Mouse (Mus musculus): ENCODE data around the gene Zfp592.

Zfp592 gene

DNA sequence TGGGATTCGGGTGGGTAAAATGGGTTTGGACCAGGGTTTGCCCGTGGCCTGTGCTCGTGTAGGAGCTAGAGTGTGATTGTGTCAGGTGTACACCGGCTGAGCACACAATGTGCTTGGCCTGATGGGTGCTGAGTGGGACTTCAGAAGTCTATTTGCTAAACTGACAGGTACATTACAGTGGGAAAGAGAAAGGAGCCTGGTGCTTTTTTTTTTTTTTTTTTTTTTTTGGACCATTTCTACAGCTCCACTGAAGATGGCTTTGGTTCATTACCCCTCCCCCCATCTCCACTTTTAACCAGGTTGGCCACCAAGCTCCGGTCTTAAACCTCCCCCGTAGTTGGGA, 1.2 kb downstream of the Zfp592 start:
- no peak for DNase-seq

DNA sequence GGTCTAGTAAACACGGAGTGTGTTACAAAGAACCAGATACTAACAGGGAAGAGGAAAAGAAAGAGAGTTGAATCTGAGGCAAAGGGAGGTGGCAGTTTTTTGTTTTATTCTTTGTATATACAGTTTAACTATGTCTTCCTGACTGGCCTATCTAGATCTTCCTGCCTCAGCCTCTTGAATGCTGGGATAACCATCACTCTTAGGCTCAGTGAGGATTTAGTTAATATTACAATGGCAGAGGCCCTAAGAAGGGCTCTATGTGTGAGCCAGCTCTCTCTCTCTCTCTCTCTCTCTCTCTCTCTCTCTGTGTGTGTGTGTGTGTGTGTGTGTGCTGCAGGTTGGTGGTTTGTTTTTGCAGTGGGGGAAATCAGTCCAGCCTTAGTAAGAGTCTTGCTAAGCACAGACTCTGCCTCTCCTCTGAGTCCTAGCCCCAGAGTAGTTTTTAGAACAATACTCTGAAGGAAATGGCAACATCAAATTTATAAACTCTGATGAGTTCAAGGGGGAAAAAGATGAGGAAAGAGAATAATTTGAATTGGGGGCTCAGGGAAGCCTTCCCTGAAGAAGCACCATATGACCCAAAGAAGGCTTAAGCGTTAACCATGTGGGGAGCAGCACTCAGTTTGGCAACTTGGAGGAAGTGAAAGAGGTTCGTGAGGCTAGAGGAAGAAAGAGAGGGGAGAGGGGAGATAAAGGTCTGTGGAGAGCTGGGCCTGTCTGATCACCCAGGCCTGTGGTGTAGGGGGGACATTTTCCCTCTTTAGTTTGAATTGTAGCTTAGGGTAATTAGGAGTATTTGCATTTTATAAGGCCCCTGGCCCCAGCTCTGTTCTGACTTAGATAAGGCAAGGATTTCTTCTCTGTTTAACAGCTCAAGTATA, 2.0 kb downstream of the Zfp592 start:
- DNase-seq: no peak

DNA sequence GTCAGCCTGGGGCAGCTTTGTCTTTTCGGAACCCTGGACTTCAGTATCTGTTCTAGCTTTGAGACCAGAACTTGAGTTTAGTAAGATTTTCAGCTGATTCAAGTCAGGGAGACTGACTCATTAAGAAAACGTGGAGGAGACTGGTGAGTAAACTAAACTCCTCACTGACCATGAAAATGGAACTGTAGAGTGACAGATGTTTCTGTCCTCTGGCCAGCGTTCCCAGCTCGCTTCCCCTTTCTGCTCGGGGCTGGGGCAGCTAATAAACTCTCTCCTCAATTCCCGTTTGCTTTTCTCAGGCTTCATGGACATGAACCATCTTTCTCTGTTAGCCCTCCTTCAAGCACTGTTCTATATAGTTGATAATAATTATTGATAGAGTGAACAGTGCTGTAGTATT, 4.3 kb downstream of the Zfp592 start:
- DNase-seq: no peak

DNA sequence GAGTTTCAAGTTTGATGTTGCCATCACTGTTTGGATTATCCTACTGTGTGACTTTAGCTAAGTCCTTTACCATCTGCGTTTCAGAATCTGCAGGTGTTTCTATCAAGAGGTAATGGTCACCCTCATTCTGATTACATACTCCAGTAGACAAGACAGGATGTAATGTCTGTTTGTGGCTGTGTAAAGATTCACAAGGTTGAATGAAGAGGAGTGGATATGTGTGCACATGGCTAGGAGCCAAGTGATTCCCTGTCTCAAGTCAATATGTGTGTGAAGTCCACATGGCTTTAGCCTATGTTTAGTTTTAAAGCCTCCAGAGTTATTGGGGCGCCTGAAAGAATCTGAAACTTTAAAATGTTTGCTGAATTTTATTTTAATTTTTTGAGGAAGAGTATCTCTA, 6.1 kb downstream of the Zfp592 start:
- DNase-seq: no peak

DNA sequence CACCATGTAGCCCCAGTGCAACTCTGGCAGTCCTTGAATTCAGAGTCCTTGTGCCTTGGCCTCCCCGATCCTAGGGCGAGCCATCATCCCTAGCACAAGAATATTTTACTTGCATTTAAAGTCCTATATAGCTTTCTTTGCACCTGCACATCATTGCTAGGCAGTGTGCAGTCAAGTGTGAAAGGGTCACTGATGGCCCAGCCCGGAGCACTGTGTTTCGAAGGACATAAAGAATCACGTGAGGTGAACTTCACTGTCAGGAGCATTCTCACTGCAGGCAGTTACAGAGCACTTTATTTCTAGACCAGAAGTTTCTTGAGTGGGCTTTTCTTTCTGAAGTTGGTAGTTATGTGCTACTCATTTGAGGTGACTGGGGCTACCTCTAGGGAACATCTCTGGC, 8.4 kb downstream of the Zfp592 start:
- no peak for DNase-seq

DNA sequence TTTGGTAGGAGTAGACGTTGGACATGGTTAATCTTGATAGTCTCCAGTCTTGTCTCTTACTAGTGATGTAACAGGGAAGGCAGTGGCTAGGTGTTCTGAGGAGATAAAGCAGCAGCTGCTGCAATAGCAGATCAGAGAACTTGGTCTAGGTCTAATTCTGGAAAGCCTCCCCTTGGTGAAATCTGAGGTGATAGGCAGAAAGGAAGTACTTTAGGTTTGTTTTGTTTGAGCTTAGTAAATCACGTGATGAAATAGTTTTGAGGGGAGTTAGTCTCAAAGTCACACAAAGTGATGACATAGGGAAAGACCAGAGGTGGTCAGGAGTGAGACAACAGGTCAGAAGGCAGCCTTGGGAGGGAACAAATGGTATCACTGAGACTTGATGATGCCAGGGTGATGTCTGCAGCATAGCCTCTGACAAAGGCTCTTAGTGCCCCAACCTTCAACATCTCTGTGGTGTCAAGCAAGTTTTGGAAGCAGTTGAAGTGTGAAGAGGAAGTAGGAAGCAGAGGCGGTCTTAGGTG, 11.1 kb downstream of the Zfp592 start:
- DNase-seq: no peak

DNA sequence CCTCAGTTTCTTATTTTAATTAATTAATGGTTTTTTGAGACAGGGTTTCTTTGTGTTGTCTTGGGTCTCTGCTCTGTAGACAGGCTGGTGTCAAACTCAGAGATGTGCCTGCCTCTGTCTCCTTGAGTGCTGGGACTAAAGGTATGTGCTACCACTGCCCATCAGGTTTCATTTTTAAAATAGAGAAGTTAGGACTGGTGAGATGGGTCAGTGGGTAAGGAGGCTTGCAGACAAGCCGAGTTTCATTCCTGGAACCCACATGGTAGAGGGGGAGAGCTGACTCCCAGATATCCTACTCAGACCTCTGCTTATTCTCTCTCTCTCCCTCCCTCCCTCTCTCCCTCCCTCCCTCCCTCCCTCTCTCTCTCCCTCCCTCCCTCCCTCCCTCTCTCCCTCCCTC, 12.5 kb downstream of the Zfp592 start:
- no peak for DNase-seq

DNA sequence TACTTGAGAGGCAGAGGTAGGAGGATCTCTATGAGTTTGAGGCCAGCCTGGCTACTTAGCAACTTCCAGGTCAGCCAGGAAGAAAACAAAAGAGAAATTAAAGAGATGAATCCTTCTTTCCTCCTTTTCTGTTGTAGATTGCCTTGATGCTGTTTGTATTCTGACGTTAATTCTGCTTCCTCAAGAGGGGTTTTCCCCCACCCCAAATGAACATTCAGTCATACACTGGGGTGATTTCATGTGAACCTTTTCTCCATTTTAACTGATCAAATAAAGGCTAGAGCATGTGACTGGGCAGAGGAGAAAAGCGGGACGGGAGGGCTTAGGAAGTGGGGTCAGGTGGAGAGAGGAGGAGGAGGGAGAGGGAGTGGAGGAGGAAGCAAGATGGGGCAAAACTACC, 14.8 kb downstream of the Zfp592 start:
- DNase-seq: no peak

DNA sequence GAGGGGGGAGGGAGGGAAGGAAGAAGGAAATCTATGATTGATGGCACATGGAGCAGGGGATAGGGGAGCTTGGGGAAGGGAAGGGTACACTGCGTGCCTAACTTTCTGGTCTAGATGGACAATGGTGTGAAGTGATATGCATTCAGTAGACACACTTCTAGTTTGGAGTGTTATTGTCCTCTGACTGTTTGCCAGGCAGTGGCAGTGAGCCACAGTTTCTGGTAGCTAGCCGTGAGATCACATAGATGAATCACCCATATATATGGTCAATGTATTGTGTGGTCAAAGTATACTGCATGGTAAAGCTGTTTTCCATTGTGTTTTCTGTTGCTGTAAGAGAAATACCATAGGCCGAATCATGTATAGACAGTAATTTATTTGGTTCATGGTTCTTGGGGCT, 18.1 kb downstream of the Zfp592 start:
- no peak for DNase-seq

DNA sequence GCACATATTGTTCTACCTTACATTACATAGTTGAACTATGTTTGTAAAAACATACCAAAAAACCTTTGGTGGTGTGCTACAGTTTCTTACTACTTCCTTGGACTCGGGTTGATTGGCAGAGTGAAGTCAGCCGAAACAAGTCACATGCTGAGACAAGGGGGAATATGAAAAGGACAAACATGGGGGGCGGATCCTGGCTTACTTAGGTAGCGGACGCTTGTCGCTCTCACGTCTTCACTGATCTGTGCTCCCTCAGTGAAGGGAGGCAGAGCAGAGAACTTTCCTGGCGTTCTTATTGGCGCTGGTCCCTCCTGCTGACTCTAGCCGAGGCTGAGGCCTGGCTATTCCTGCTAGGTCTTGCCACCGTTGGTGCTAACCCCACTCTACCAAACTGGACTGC, 26.8 kb downstream of the Zfp592 start:
- DNase-seq: no peak

DNA sequence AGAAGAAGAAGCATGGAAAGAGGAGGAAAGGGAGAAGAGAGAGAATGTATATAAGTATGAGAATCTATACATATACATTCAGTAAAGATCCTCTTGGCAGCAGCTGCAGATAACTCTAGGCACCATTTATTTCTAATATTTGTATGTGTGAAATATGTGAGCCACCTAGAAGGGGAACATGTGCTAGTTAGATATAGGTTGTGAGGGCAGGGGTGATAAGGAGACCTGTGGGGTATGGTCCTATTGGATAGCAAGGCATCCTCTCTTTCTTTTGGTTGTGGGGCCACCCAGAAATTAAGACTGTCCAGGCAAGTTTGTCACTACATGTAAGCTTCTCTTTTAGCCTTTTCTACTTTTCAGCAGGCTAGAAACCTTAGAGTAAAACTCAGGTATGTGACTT, 29.2 kb downstream of the Zfp592 start:
- no peak for DNase-seq

DNA sequence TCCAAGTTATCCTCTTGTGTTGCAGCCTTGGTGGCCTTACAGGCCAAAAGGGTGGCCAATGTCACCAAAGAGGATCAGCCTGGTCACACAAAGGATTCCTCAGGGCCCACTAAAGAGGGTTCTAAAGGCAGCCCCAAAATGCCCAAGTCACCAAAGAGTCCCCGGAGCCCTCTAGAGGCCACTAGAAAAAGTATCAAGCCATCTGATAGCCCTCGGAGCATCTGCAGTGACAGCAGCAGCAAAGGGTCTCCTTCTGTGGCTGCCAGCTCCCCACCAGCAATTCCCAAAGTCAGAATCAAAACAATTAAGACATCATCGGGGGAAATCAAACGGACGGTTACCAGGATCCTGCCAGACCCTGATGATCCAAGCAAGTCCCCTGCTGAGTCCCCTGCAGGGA, 30.6 kb downstream of the Zfp592 start:
- DNase-seq: no peak

DNA sequence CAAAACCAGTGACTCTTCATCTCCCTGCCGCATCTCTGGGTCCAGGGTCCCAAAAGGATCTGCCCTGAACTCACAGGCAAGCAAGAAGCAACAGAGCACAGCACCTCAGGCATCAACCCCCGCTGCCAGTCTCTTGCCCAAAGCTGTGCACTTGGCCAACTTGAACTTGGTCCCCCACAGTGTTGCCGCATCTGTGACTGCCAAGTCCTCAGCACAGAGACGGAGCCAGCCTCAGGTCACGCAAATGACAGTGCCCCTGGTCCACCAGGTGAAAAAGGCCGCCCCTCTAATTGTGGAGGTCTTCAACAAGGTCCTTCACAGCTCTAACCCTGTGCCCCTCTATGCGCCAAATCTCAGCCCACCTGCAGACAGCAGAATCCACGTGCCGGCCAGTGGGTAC, 31.2 kb downstream of the Zfp592 start:
- no peak for DNase-seq

DNA sequence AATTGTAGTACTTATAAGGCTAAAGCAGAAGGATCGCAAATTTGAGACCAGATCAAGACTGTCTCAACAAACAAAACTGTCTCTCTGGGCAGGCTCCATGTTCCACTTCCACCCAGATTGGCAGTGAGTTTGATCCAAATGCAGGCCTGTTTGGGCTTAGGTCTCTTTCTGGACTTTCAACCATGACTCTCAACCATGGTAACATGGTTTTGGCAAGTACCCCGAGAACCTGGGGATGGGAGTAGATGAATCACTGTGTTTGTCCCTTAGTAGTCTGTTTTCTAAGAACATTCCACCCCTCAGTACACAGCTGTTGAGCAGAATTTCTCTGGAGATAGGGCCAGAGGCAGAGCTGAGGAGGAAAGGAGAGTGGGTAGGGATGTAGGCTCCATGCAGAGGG, 32.3 kb downstream of the Zfp592 start:
- no peak for DNase-seq

DNA sequence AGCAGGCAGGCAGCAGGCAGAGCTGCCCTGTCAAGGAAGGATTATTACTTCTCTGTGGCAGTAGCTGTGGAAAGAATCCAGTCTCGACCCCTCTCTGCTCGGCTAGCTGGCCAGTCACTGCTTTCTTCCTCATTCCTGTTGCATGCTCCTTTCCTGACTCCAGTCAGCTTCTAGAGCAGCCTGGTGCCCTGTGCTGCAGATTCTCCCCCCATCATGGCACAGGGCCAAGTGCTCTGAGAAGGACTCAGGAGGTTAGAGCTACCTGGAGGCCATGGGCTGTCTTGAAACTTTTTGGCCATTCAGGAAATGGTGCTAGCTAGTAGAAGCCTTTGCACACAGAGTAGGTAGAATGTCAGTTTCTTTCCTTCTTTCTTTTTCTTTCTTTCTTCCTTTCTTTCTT, 46.2 kb downstream of the Zfp592 start:
- DNase-seq: no peak

DNA sequence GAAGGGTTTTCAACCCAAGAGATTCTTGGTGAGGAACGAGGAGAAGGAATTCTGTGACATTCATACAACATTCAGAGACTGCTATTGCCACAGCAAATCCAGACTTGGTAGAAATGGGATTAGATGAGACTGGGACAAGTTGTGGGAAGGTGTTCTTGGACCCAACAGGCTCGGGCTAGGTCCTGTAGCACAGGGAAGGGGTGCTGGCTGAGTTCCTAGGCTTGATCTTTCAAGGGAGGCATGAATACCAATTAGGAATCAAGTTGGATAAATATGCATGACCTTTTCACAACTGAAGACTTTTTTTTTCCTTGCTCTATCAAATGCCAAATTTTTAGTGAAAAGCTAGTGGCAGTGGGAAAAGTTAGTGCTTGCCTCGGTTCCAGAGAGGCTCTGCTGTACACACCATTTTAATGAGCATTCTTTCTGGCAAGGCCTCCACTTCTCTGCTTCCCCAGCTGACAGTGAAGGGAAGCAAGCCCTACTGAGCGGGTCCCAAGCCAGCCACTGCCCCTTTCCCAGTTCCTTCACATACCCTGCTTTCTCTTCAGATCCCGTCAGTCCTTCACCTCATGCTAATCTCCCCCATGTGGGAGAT, 49.6 kb downstream of the Zfp592 start:
- DNase-seq: no peak

DNA sequence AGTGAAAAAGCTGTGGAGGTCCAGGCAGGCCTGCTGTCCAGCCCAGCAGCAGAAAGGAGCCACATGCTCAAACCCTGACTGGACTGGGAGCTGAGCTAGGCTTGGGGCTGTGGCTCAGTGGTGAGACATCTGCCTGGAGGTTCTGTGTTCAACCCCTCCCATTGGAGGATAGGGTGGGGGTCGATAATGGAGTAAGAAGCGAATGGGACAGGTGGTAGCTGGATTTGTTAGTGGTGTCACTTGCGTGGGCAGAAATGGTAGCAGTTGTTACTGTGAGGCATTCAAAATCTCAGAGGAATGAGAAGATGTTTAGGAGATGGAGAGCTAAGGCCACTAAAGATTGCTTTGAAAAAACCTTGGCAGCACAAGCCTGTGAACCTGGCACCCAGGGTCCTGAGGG, 54.4 kb downstream of the Zfp592 start:
- no peak for DNase-seq

DNA sequence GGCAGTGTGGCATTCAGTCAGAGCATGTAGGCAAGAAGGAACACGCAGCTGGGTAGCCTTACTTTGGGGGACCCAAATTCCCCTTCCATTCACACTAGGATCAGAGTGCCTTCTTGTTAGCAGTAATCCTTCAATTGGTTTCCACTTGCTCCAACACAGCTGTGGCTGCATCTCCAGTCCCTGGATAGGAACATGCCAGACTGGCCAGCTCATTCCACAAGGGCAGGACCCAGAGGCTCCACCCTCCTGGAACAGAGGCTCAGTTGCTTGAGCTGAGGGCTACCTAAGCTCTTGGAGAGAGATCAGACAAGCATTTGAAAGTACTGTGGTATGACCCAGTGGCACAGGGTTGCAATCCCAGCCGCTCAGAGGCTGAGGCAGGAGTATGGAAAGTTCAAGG, 55.0 kb downstream of the Zfp592 start:
- no peak for DNase-seq

DNA sequence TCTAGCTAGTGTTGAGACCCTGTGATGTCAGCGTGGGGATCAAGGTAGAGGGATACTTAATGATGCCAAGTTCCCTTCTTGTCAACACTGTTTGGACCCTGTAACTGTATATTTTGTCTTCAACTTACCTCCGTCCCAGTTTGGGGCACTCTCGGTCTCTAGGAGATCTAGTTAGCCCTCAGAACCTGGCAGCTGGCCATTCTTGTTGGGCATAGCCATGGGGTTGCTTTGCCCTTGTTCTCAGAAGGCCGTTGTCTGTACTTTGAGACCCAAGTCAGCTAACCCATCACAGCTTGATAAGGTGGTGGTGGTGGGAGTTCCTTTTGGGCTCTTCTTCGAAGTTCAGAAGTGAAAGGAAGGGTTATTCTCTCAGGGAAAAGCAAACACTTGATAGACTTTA, 56.5 kb downstream of the Zfp592 start:
- no peak for DNase-seq

DNA sequence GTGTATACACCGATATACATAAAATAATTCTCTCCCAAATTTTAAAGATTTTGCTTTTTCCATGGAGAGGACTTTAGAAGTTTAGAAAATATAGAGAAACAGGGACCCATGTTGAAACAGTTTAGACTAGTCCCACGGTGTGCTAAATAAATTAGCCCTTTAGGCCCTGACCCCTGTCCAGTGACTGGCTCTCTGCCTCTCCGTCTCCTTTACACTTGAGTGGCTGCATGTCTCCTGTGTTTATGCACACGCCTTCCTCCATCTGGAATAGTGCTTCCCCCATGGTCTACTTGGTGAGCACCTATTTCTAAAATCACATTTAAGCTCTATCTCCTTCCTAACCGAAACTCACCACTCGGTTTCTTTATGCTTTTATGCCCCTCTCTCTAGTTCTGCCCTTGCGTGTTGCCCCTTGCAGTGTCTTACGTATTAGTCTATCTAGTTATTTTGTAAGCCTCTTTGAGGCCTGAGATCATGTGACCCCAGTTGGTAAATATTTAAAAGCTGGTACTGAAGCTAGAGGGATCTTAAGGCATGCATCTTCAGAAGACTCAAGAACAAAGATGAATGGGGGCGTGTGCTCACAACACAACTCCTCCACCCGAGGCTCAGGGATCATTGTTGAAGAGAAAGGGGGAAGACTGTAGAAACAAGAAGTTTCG, 62.4 kb downstream of the Zfp592 start:
- no peak for DNase-seq

DNA sequence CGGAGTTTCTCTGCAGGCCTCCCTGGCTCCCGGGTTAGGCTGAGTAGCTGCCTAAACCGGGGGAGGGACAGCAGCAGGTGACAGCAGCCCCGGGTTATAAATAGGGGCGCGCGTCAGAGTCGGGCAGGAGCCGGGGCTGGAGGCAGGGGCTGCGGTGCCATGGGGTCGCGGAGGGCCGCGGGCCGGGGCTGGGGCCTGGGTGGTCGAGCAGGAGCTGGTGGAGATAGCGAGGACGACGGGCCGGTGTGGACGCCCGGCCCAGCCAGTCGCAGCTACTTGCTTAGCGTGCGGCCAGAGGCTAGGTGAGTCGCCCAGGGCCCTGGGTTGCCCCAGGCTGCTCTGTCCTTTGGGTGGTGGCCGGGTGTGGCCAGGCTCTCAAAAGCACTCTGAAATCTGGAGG, 64.0 kb downstream of the Zfp592 start, which contains the start of gene Alpk3:
Gene Alpk3, plus strand, starts transcription at position 130 of the 400 bp plus-strand sequence.
- DNase-seq: no peak

DNA sequence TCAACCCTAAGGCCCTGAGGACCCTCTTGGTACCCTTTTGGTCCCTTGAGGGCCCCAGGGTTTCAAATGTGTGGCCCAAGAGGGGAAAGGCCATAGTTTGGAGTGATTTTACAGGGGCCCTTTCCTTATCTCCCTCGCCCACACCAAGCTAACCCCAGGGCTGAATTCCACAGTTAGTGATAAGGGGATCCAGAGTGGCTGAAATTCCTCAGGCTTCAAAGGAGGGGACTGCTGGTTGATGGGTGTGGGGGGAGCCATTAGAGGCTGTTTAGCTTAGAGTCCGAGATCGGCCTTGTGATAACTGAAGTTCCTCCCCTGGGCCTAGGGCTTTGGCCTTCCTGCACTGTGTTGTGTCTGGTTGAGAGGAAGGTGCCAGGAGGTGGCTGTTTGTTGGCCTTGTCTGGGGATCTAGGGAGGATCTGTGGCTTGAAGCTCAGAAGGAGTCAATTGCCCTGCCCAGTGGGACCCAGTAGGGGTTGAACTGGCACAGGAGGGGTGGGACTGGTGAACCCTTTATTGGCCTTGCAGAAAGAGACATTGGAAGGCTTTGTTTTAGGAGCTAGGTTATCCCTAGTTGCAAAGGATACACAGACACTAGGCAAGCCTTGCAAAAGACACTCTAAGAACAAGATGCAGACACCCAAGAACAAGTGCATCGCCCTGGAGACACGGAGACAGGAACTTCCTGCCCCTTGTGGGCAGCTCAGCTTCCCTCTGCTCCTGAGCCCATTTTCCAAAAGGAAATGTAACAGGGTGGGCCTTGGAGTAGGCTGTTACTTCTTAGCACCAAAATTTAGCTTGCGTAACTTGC, 64.6 kb downstream of the Zfp592 start:
- DNase-seq: no peak

DNA sequence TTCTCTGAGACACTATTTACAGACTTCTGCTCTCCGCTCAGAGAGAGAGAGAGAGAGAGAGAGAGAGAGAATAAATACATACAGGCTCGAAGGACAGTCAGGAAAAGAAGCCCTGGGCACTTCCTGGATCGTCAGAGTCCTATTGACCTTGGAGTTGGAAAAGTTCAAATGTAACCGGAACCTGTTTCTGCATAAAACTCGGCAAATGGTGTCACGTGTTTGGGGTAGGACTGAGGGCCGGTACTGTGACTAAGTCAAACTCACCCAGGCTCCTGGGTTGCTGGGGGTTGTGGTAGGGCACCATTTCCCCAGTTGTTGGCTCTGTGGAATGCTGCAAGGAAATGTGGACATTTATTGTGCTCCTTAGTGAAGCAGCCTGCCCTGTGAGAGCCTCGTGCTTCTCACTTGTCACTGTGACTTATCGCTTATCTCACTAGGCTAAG, 65.3 kb downstream of the Zfp592 start:
- no peak for DNase-seq

All from right cerebral cortex, postnatal 25 days (tissue).